Mouse (Mus musculus): ENCODE measurements around the gene Olfr484.
"Not testable (repeated sequence)": the region's sequence is repeated elsewhere in the genome, so short reads cannot be mapped to it uniquely, and the experiment has no call there.

Olfr484 gene

GRCm38 (mm10) chr7:108127349-108127748 is at the start of gene Olfr484:
Gene Olfr484 (minus strand): TSS chr7:108127449.
- no peak for DNase-seq

GRCm38 (mm10) chr7:108172642-108173041 is 45.4 kb upstream of the Olfr484 start, which contains the start of gene Olfr486:
Gene Olfr486 (minus strand): TSS chr7:108172742.
- DNase-seq = not testable (repeated sequence)

GRCm38 (mm10) chr7:108159771-108160170 is 32.5 kb upstream of the Olfr484 start, which contains the start of gene Olfr485:
Gene Olfr485 (minus strand): TSS chr7:108159871.
- DNase-seq = no peak

GRCm38 (mm10) chr7:108121416-108121815 is 5.8 kb downstream of the Olfr484 start:
- DNase-seq = no peak

GRCm38 (mm10) chr7:108120681-108121080 is 6.6 kb downstream of the Olfr484 start:
- no peak for DNase-seq

- no peak for DNase-seq
These were observed 26.7 kb downstream of the Olfr484 start, which contains the start of gene Olfr483 for GRCm38 (mm10) chr7:108100549-108100948. Gene Olfr483 (plus strand): TSS chr7:108100849.

GRCm38 (mm10) chr7:108097486-108097885 is 29.8 kb downstream of the Olfr484 start, which contains the start of gene Olfr482:
Gene Olfr482 (minus strand): TSS chr7:108097586.
- no peak for DNase-seq

- DNase-seq = no peak
These were observed 47.7 kb downstream of the Olfr484 start, which contains the start of gene Olfr481 for GRCm38 (mm10) chr7:108079555-108079954. Gene Olfr481 (plus strand): TSS chr7:108079855.

All from cerebellum, postnatal 36 days (tissue).